Mouse (Mus musculus) limb, embryonic 15.5 days (tissue): ENCODE results near the gene Tmem86b. TPM values are rescaled to one million over a fixed set of nuclear protein-coding genes. Genes with fewer than 3 reads are reported as not detected.
"Not testable (repeated sequence)": the region's sequence is repeated elsewhere in the genome, so short reads cannot be mapped to it uniquely, and the experiment has no call there.

Source experiments
- ATAC-seq: fragments of 200-750 bp; cut with Nextera tagmentation; 2 replicates; pipeline ENCODE4 v1.8.0; 2017; ENCODE audit warnings: low read depth, moderate TSS enrichment; ENCODE audit not compliant: insufficient number of reproducible peaks, low FRiP score, low TSS enrichment
- H3K27ac ChIP-seq: fragments of 300-500 bp; sonication (generic); 2 replicates; pipeline ENCODE4 v1.5.1; 2015; ENCODE audit warnings: moderate library complexity, mild to moderate bottlenecking, inconsistent platforms
- H3K27me3 ChIP-seq: fragments of 300-500 bp; sonication (generic); 2 replicates; pipeline ENCODE4 v1.6.1; 2015; ENCODE audit warnings: inconsistent platforms
- H3K36me3 ChIP-seq: fragments of 300-500 bp; sonication (generic); 2 replicates; pipeline ENCODE4 v1.6.1; 2015; ENCODE audit warnings: inconsistent platforms
- H3K4me1 ChIP-seq: fragments of 300-500 bp; sonication (generic); 2 replicates; pipeline ENCODE4 v1.6.1; 2015; ENCODE audit warnings: inconsistent platforms
- H3K4me2 ChIP-seq: fragments of 300-500 bp; sonication (generic); 2 replicates; pipeline ENCODE4 v1.6.1; 2015; ENCODE audit warnings: mild to moderate bottlenecking, inconsistent platforms
- H3K4me3 ChIP-seq: fragments of 300-500 bp; sonication (generic); 2 replicates; pipeline ENCODE4 v1.5.1; 2015; ENCODE audit warnings: mild to moderate bottlenecking, inconsistent platforms
- H3K9ac ChIP-seq: fragments of 300-500 bp; sonication (generic); 2 replicates; pipeline ENCODE4 v1.6.1; 2015; ENCODE audit warnings: inconsistent platforms
- H3K9me3 ChIP-seq: fragments of 300-500 bp; sonication (generic); 2 replicates; pipeline ENCODE4 v1.6.1; 2016; ENCODE audit warnings: inconsistent platforms
- WGBS: fragments of 180-500 bp; shearing (Covaris S2); methylation state at CpG from one replicate; pipeline ENCODE4 v1.1.7; 2015; 5-methylcytosine and 5-hydroxymethylcytosine counted together
- microRNA-seq: library from miRNA; unstranded; fragments of <30 nt; microRNA quantifications from one replicate; pipeline ENCODE4, GENCODE M21; 2016
- polyA plus RNA-seq: library from polyadenylated mRNA; unstranded; fragments of >200 nt; fragmentation: Nextera tagmentation; extraction: Ambion mirVana; gene quantifications from 2 replicates; pipeline ENCODE4 v1.2.1, GENCODE M21; 2015

The Tmem86b gene
- polyA plus RNA-seq, 1 experiment from 2014 or later = 0.99 TPM

DNA sequence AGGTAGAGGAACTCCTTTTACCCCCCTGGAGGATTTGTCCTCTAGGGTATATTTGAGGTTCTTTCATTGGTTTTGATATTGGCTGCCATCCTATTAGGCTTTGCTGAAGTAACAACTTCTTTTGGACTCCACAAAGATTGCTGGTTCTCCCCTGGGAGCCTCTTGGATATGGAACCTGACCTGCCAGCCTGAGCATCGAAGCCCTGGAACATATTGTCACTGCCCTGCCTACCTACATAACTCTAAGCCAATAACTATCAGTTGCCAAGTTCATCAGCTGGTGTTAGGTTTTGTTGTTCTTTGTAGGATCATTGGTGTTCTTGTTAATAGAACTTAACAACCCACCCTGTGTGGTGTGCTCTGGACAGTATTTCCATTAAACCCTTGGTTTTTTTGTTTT, 18.3 kb downstream of the Tmem86b start:
- ATAC-seq = no peak
- WGBS = 65% methylated on average over 1 of the region's 1 CpGs
- no peak overlapping the region for H3K9ac ChIP-seq

DNA sequence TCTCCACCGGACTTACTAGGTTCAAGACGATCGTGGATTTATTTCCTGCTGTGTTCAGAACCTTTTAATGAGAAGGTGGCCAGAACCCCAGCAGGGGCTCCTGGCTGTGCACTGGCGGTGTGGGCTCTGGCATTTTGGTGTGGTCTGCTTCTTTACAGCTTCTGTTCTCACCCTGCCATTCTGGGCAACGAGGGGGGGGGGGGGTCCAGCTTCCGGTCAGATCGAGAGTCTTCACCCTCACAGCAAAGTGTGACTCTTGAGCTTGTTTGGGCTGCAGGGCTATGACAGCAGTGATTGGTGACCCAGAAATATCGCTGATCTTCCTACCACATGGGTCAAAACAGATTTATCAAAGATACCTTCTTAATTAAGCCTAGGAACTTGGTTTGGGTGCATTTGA, 18.8 kb downstream of the Tmem86b start:
- Histone ChIP-seq H3K4me2 (no peak overlapping the region), H3K36me3 (no peaks in the 10 kb centered on the region), H3K4me3 (no peak overlapping the region), H3K27ac (no peak overlapping the region), H3K9me3 (no peaks in the 10 kb centered on the region), H3K9ac (no peak overlapping the region), H3K27me3 (no peaks in the 10 kb centered on the region), H3K4me1 (no peaks in the 10 kb centered on the region)
- ATAC-seq = no peak
- WGBS = 42% methylated on average over 8 of the region's 8 CpGs

More for the DNA sequence above, 18.3 kb downstream of the Tmem86b start:
- no peak overlapping the region for H3K4me2 ChIP-seq
- H3K27ac ChIP-seq = no peak overlapping the region
- no peaks in the 10 kb centered on the region for H3K36me3 ChIP-seq
- no peak overlapping the region for H3K4me3 ChIP-seq
- H3K27me3 ChIP-seq = no peaks in the 10 kb centered on the region
- H3K9me3 ChIP-seq = no peaks in the 10 kb centered on the region
- H3K4me1 ChIP-seq = no peaks in the 10 kb centered on the region

DNA sequence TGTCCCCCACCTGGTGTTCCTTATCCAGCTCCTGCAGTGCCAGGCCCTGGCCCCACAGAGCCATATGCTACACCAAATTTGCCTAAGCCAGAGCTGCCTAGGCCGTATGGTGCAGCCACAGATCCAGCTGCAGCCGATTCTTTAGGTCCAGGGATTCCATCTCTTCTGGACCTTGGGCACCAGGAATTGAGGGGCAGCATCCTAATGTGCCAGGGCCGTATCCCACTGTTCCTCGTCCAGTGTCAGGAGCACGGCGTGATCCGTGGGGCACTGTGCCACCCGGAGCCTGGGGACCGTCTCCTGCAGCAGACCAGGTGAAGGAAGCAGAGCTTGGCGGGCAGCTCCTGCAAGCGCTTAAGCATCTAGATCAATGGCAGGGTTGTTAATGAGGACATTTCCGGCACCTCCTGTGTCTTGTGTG, 19.3 kb downstream of the Tmem86b start:
- ATAC-seq = no peak
- H3K4me1 ChIP-seq = no peaks in the 10 kb centered on the region
- 59% methylated on average over 12 of the region's 12 CpGs for WGBS
- H3K27ac ChIP-seq = no peak overlapping the region
- no peak overlapping the region for H3K4me3 ChIP-seq
- no peak overlapping the region for H3K9ac ChIP-seq
- no peaks in the 10 kb centered on the region for H3K36me3 ChIP-seq
- no peaks in the 10 kb centered on the region for H3K27me3 ChIP-seq
- H3K4me2 ChIP-seq = no peak overlapping the region
- H3K9me3 ChIP-seq = no peaks in the 10 kb centered on the region

DNA sequence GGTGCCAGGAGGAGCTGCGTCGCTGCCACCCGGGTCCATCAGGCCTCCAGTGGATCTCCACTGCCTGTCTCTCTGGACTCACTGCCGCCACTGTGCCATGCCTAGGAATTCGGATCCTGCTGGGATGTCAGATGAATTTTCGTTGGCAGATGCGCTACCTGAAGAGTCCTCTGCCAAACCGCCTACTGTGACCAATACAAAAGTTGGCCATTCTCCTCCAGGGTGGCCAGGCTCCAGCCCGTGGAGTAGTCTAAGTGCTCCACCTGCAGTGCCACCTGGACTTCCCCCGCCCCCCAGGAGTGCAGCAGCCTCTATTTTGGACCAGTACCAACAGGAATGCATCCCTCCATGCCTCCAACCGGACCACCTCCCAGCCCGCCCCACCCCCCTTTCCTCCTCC, 19.7 kb downstream of the Tmem86b start:
- Histone ChIP-seq H3K36me3 (no peaks in the 10 kb centered on the region), H3K27ac (no peak overlapping the region), H3K27me3 (no peaks in the 10 kb centered on the region), H3K4me3 (no peak overlapping the region), H3K9me3 (no peaks in the 10 kb centered on the region), H3K9ac (no peak overlapping the region), H3K4me1 (no peaks in the 10 kb centered on the region), H3K4me2 (no peak overlapping the region)
- ATAC-seq = no peak
- WGBS = 82% methylated on average over 12 of the region's 12 CpGs

DNA sequence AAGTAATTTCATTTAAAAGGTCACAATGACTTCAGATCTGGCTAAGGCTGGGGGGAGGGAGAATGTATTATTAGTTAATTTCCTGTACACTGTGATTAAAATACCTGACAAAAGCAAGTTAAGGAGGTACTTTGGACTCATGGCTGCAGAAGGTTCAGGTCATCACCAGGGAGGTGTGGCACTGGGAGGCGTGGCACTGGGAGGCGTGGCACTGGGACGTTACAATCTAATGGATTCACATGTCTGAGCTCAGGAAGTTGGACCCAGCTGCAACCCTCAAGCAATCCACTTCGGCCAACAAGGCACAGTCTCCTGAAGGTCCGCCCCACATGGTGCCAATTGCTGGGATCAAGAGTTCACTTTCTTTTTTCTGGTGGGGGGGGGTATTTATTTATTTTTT, 23.2 kb downstream of the Tmem86b start:
- H3K4me2 ChIP-seq = no peak overlapping the region
- H3K27ac ChIP-seq = no peak overlapping the region
- H3K9ac ChIP-seq = no peak overlapping the region
- H3K9me3 ChIP-seq = no peaks in the 10 kb centered on the region
- no peaks in the 10 kb centered on the region for H3K36me3 ChIP-seq
- no peak overlapping the region for H3K4me3 ChIP-seq
- ATAC-seq = no peak
- no peaks in the 10 kb centered on the region for H3K27me3 ChIP-seq
- WGBS = 64% methylated on average over 5 of the region's 5 CpGs
- H3K4me1 ChIP-seq = no peaks in the 10 kb centered on the region

DNA sequence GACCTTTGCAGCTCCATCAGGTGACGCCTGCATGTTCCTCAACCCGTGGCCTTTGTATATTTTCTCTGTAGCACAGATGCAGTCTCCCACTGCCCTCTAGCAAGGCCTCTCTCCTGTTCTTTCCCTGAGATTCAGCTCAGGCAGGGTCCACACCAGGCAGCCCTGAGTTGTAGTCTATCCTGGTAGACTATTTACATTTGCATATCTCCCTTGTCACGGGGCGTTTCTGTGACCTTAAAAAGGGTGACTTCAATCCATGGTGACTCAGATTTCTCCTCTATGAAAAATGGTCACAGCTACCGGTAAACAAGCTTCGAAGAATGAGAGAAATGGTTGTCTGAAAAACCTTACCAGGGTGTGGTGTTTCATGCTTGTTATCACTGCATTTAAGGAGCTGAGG, 27.3 kb downstream of the Tmem86b start, which contains the start of gene Ptprh:
TSS of gene Ptprh (minus strand) at position 169 of the 400 bp plus-strand sequence.
- Histone ChIP-seq H3K9ac (no peak within 1 kb of the TSS), H3K4me2 (no peak within 1 kb of the TSS), H3K4me3 (no peak within 1 kb of the TSS), H3K27me3 (no peaks in the 10 kb centered on the region), H3K4me1 (no peaks in the 10 kb centered on the region), H3K9me3 (no peaks in the 10 kb centered on the region), H3K27ac (no peak within 1 kb of the TSS), H3K36me3 (no peaks in the 10 kb centered on the region)
- 71% methylated on average over 6 of the region's 6 CpGs for WGBS
- no peak for ATAC-seq

DNA sequence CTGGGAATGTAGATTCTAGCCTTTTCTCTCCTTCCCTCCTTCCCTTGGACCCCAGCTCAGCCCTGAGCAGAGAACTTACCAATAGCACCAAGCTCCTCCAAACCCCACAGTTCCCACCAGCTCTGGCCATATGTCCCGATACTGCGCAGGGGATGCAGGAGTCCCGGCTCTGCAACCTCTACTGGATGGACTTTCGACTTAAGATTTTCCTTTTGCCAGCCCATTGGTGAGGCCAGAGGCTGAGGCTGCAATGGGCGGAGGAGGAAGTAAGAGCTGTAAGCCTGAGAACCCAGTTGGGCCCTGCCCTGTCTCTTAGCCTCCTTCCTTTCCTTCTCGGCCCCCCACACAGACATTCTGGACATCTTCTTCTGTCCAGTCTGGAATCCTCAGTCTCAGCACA, 28.3 kb downstream of the Tmem86b start:
- H3K4me2 ChIP-seq = no peak overlapping the region

DNA sequence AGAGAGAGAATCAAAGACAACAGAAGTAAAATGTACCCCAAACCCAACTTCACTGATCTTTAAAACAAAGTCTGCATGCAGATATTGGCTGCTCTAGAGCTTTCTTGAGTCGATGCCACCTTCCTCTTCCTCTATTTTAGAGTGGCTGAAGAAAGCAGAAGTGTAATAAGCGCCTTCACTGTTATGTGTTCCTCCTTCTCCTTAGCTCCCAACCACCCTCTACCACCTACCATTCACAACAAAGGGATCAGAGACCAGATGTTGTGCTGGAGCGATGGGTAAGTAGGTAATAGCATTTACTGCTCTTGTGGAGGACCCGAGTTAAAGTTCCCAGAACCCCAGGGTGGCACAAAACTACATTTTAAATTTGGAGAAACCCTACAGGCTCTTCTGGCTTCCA, 34.2 kb downstream of the Tmem86b start:
- not testable (repeated sequence) for H3K27ac ChIP-seq, H3K4me3 ChIP-seq, H3K36me3 ChIP-seq, H3K4me2 ChIP-seq, ATAC-seq, H3K9me3 ChIP-seq, H3K4me1 ChIP-seq, H3K9ac ChIP-seq, H3K27me3 ChIP-seq
- WGBS = 69% methylated on average over 4 of the region's 4 CpGs

More for the DNA sequence above, 28.3 kb downstream of the Tmem86b start:
- Histone ChIP-seq H3K36me3 (no peaks in the 10 kb centered on the region), H3K27me3 (no peaks in the 10 kb centered on the region), H3K4me1 (no peaks in the 10 kb centered on the region), H3K27ac (no peak overlapping the region), H3K4me3 (no peak overlapping the region), H3K9me3 (no peaks in the 10 kb centered on the region), H3K9ac (no peak overlapping the region)
- 90% methylated on average over 6 of the region's 6 CpGs for WGBS
- ATAC-seq = no peak

DNA sequence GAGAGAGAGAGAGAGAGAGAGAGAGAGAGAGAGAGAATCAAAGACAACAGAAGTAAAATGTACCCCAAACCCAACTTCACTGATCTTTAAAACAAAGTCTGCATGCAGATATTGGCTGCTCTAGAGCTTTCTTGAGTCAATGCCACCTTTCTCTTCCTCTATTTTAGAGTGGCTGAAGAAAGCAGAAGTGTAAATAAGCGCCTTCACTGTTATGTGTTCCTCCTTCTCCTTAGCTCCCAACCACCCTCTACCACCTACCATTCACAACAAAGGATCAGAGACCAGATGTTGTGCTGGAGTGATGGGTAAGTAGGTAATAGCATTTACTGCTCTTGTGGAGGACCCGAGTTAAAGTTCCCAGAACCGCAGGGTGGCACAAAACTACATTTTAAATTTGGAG, 49.7 kb downstream of the Tmem86b start:
- H3K4me2 ChIP-seq, H3K36me3 ChIP-seq, H3K9ac ChIP-seq, H3K27ac ChIP-seq, H3K4me1 ChIP-seq, H3K9me3 ChIP-seq, H3K4me3 ChIP-seq, ATAC-seq, H3K27me3 ChIP-seq: not testable (repeated sequence)
- WGBS = 72% methylated on average over 3 of the region's 3 CpGs

Small RNA genes within 50 kb of the gene (microRNA-seq; reads per million reads assigned to microRNA genes)
- not detected for gene Gm23577

Other genes starting within 250 kb of the Tmem86b start
- 0.12 TPM in 1 of 2 replicates, not detected in the other for gene Gp6, start 233.7 kb downstream of the Tmem86b start, polyA plus RNA-seq
- gene Rdh13, start 185.8 kb downstream of the Tmem86b start, polyA plus RNA-seq = 25.4 and 25.6 TPM in 2 replicates
- 11.4 and 13.4 TPM in 2 replicates for gene Eps8l1, start 170.7 kb downstream of the Tmem86b start, polyA plus RNA-seq
- 35.9 and 46.8 TPM in 2 replicates for gene Ppp1r12c, start 129.7 kb downstream of the Tmem86b start, polyA plus RNA-seq
- gene Tnnt1, start 115.0 kb downstream of the Tmem86b start, polyA plus RNA-seq = 229 and 541 TPM in 2 replicates
- gene Tnni3, start 107.2 kb downstream of the Tmem86b start, polyA plus RNA-seq = 4.7 and 5.2 TPM in 2 replicates
- gene Dnaaf3, start 99.0 kb downstream of the Tmem86b start, polyA plus RNA-seq = 1.8 and 3.0 TPM in 2 replicates
- gene Syt5, start 83.9 kb downstream of the Tmem86b start, polyA plus RNA-seq = 3.8 and 4.7 TPM in 2 replicates
- gene Ptprh, start 27.4 kb downstream of the Tmem86b start, polyA plus RNA-seq = not detected in 2 replicates
- gene Ppp6r1, start 27.6 kb upstream of the Tmem86b start, polyA plus RNA-seq = 6.4 and 7.0 TPM in 2 replicates
- 81.3 and 85.8 TPM in 2 replicates for gene Hspbp1, start 53.6 kb upstream of the Tmem86b start, polyA plus RNA-seq
- 1.00 and 1.2 TPM in 2 replicates for gene Brsk1, start 59.2 kb upstream of the Tmem86b start, polyA plus RNA-seq
- gene Tmem150b, start 93.8 kb upstream of the Tmem86b start, polyA plus RNA-seq = 0.22 and 0.29 TPM in 2 replicates
- gene Kmt5c, start 108.7 kb upstream of the Tmem86b start, polyA plus RNA-seq = 46.2 and 50.0 TPM in 2 replicates
- 44.4 and 51.0 TPM in 2 replicates for gene Cox6b2, start 121.7 kb upstream of the Tmem86b start, polyA plus RNA-seq
- gene Fam71e2, start 139.9 kb upstream of the Tmem86b start, polyA plus RNA-seq = not detected in 2 replicates
- 0.49 and 0.63 TPM in 2 replicates for gene Il11, start 151.4 kb upstream of the Tmem86b start, polyA plus RNA-seq
- gene Tmem190, start 151.5 kb upstream of the Tmem86b start, polyA plus RNA-seq = 0.38 and 0.68 TPM in 2 replicates
- gene Tmem238, start 158.2 kb upstream of the Tmem86b start, polyA plus RNA-seq = 14.1 and 15.7 TPM in 2 replicates
- gene Rpl28, start 161.5 kb upstream of the Tmem86b start, polyA plus RNA-seq = 298 and 362 TPM in 2 replicates
- gene Ube2s, start 181.2 kb upstream of the Tmem86b start, polyA plus RNA-seq = 270 and 282 TPM in 2 replicates
- gene Shisa7, start 213.3 kb upstream of the Tmem86b start, polyA plus RNA-seq = 0.32 and 0.46 TPM in 2 replicates
- gene Isoc2b, start 238.8 kb upstream of the Tmem86b start, polyA plus RNA-seq = 12.7 and 12.9 TPM in 2 replicates
- gene Isoc2a, start 245.7 kb upstream of the Tmem86b start, polyA plus RNA-seq = 0.86 and 1.0 TPM in 2 replicates